Mouse (Mus musculus) G1E (cell line): ENCODE measurements around the gene Dock7. TPM values are rescaled to one million over a fixed set of nuclear protein-coding genes. Genes with fewer than 3 reads are reported as not detected.

Experiments used
- ATAC-seq: 2 replicates; pipeline ENCODE4 v1.8.0; 2016; ENCODE audit warnings: mild to moderate bottlenecking; ENCODE audit not compliant: insufficient number of reproducible peaks, poor library complexity, low FRiP score, severe bottlenecking; ENCODE audit errors: extremely low read depth
- DNase-seq: peaks from one replicate; pipeline ENCODE4 v3.0.0; 2012; ENCODE audit warnings: low spot score
- H3K27me3 ChIP-seq: 2 replicates; pipeline ENCODE4 v1.6.1; 2012; ENCODE audit warnings: mild to moderate bottlenecking, low read length, inconsistent platforms; ENCODE audit not compliant: insufficient read depth
- H3K36me3 ChIP-seq: replicated peaks from 2 replicates; pipeline ENCODE3; 2012; ENCODE audit warnings: mild to moderate bottlenecking, inconsistent platforms
- H3K4me1 ChIP-seq: 2 replicates; pipeline ENCODE4 v1.6.1; 2012; ENCODE audit warnings: low read depth, low read length, inconsistent platforms, mixed read lengths; ENCODE audit not compliant: insufficient read depth
- H3K4me3 ChIP-seq: 2 replicates; pipeline ENCODE4 v1.5.1; 2012; ENCODE audit warnings: low read depth, mild to moderate bottlenecking, inconsistent platforms, low read length, moderate library complexity, mixed read lengths
- H3K9me3 ChIP-seq: replicated peaks from 2 replicates; pipeline ENCODE4 v1.6.1; 2012; ENCODE audit warnings: inconsistent platforms
- CTCF ChIP-seq: IDR thresholded peaks from 2 replicates; pipeline ENCODE4 v1.5.1; 2012; ENCODE audit warnings: low read depth, low read length, inconsistent platforms, mixed read lengths
- GATA1 ChIP-seq: IDR thresholded peaks from 2 replicates; pipeline ENCODE4 v1.6.1; 2012; ENCODE audit warnings: borderline replicate concordance, low read length, inconsistent platforms, mixed read lengths
- GATA2 ChIP-seq: IDR thresholded peaks from 2 replicates; pipeline ENCODE4 v1.6.1; 2012; ENCODE audit warnings: low read depth, low read length, inconsistent platforms, borderline replicate concordance
- POLR2AphosphoS5 ChIP-seq: IDR thresholded peaks from 2 replicates; pipeline ENCODE4 v1.6.1; 2012; ENCODE audit warnings: low read depth, low read length, inconsistent platforms; ENCODE audit not compliant: insufficient replicate concordance
- TAL1 ChIP-seq: conservative IDR thresholded peaks from 2 replicates; pipeline ENCODE4 v1.6.1; 2012; ENCODE audit warnings: low read depth, low read length, inconsistent platforms, mixed read lengths
- polyA plus RNA-seq: library from polyadenylated mRNA; stranded (reverse); fragments of >175 nt; gene quantifications from 2 replicates; pipeline ENCODE4 v1.2.3, GENCODE M21; 2012
- total RNA-seq, 2 experiments: library from RNA; stranded (forward) in 1 of 2; stranded (reverse) in 1 of 2; fragments of 200-1000 nt in 1 of 2; fragments of >200 nt in 1 of 2; fragmentation: Nextera tagmentation in 1 of 2; gene quantifications; 2 replicates each; pipeline ENCODE4 v1.2.3; 2014 to 2017

Dock7 gene
- total and polyA plus RNA-seq, 3 experiments = 1.9 TPM; not detected in 2

DNA sequence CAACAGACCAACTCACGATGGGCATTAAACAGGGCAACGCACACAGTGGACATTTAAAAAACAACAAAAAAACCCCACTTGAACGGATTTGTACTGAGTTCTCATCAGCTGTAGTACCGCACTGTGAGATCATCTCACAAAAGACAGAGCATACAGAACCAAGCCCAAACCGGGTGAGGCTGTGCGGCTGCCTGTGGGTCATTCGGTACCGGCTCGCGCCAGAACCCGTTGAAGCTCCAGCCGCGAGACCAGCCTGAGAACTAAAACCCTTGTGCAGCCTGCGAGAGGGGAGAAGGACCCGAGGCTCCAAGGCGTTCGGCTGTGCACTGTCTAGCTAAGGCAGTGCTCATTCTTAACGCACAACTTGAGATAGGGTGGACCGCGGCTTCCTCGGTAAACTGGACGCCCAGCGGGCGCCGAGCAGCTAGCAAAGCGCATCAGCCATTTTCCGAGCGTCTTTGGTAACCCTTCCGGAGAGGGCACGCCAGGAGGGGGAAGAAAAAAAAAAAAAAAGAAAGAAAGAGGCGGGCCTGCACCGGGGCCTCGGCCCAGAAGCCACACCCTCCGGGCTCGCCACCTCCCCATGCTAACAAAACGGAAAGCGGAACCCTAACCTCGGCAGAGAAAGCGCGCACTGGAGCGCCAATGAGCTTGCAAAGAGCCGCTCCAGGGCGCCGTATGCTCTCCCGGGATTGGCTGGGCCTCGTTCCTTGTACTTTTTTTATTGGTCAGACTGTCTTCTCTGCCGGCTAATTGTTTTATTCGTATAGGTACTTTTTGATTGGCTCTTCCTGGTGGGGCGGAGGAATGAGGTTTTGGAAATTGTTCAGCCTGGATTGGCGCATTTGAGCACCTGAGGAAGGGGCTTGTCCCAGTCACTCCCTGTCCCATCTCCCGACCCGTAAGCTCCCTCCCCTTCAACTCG is 197.8 kb downstream of the Dock7 start:
- ATAC-seq (peak; percentile 87), DNase-seq (peak; percentile 92)
- TF ChIP-seq CTCF (no peak), POLR2AphosphoS5 (no peak), GATA1 (no peak), GATA2 (no peak), TAL1 (no peak)
- Histone ChIP-seq H3K27me3 (no peaks in the 10 kb centered on the region), H3K4me3 (peak overlapping the region; percentile 93), H3K4me1 (peaks cover 16% of the 10 kb centered on the region; the same call in 1 of the 2 replicates), H3K36me3 (peaks cover 4% of the 10 kb centered on the region), H3K9me3 (no peaks in the 10 kb centered on the region)

DNA sequence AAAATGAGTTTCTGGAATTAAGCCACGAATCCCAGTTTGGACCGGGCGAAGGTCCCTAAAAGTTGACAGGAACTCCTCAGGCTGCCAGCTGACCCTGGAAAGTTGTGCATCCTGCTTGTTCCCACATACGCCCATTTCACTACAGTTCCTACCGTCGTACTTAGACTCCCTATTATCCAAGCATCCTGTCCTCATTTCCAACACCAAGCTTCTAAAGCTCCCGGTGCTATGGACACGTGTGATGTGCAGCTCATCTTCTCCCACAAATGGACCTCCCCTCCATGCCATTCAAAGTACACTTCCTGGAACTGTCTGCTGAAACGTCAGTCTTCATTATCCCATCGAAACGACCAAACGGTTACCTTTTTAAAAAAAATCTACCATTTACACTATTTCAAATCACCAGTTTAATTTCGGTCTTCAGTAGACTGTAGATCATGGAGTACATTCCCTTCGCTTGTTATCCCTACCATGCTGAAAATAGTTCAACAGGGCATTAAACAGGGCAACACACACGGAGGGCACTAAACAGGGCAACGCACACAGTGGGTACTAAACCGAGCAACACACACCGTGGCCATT is 198.6 kb downstream of the Dock7 start:
- DNase-seq (peak; percentile 22), ATAC-seq (no peak)
- TF ChIP-seq POLR2AphosphoS5 (no peak), CTCF (no peak), TAL1 (no peak), GATA2 (no peak), GATA1 (no peak)
- Histone ChIP-seq H3K4me3 (peak overlapping the region; percentile 84), H3K4me1 (peaks cover 16% of the 10 kb centered on the region; the same call in 1 of the 2 replicates), H3K36me3 (peaks cover 3% of the 10 kb centered on the region), H3K9me3 (no peaks in the 10 kb centered on the region), H3K27me3 (no peaks in the 10 kb centered on the region)

DNA sequence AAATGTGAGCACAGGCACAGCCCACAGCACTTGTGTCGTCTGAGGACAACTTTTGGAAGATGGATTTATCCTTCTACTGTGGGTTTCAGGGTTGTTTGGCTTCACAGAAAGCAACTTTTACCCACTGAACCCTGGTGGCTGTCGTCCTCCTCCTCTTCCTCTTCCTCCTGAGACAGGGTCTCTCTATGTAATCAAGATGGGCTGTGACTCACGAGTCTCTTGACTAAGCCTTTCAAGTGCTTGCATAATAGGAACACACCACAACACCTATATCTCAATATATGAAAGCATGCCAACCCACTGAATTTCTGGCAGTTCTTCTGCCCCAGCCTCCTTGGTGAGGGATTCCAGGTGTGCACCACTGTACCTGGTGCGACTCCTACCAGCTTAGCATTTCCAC is 199.8 kb downstream of the Dock7 start:
- no peak overlapping the region for H3K4me3 ChIP-seq
- no peaks in the 10 kb centered on the region for H3K36me3 ChIP-seq
- no peaks in the 10 kb centered on the region for H3K27me3 ChIP-seq
- TF ChIP-seq GATA1 (no peak), GATA2 (no peak), CTCF (no peak), TAL1 (no peak), POLR2AphosphoS5 (no peak)
- H3K9me3 ChIP-seq = no peaks in the 10 kb centered on the region
- ATAC-seq (no peak), DNase-seq (no peak)
- H3K4me1 ChIP-seq = peaks cover 13% of the 10 kb centered on the region; the same call in 1 of the 2 replicates

DNA sequence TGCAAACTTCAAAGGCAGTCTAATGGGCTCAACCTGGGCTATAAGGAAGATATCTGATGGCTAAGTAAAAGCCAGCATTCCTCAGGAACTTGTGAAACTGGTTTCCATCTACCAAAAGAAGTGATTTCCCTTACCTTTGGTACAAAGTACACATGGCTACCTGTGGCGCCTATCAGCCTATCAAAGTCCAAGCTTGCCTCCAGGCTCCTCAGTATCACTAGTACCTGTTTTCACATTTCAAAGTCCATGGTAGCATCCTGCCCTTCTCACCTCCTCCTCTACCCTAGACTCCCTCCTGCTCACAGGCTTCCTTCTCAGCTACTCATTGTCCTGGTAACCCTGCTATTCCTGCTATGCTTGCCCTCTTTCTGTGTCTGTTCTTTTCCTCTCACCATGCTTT is 202.5 kb downstream of the Dock7 start:
- H3K27me3 ChIP-seq = no peaks in the 10 kb centered on the region
- ATAC-seq (no peak), DNase-seq (no peak)
- H3K4me1 ChIP-seq = peaks cover 13% of the 10 kb centered on the region; the same call in 1 of the 2 replicates
- TF ChIP-seq POLR2AphosphoS5 (no peak), CTCF (no peak), GATA2 (no peak), GATA1 (no peak), TAL1 (no peak)
- no peaks in the 10 kb centered on the region for H3K36me3 ChIP-seq
- no peak overlapping the region for H3K4me3 ChIP-seq
- H3K9me3 ChIP-seq = no peaks in the 10 kb centered on the region

DNA sequence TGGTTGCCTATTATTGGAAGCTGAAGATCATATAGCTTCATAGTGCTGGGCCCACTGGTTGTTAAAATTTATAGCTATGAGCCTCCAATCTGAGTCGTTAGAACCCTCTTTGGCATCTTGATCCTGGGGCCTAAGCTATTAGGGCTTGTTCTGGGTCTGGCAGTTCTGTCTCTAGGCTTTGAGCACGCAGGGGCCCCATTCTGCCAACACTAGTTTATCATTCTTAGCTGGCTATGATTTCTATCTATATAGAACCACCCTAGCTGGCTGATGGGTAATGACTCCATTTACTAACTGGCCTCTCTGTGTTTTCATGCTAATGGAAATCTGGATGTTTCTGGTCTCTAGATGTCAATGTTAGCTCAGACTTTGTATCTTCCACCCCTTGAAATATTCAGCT is 203.0 kb downstream of the Dock7 start:
- no peak for DNase-seq
- Histone ChIP-seq H3K27me3 (no peaks in the 10 kb centered on the region), H3K4me3 (no peak overlapping the region), H3K4me1 (peaks cover 13% of the 10 kb centered on the region; the same call in 1 of the 2 replicates), H3K9me3 (no peaks in the 10 kb centered on the region), H3K36me3 (no peaks in the 10 kb centered on the region)
- TF ChIP-seq CTCF (no peak), TAL1 (no peak), GATA2 (no peak), POLR2AphosphoS5 (no peak), GATA1 (no peak)
- ATAC-seq = no peak

DNA sequence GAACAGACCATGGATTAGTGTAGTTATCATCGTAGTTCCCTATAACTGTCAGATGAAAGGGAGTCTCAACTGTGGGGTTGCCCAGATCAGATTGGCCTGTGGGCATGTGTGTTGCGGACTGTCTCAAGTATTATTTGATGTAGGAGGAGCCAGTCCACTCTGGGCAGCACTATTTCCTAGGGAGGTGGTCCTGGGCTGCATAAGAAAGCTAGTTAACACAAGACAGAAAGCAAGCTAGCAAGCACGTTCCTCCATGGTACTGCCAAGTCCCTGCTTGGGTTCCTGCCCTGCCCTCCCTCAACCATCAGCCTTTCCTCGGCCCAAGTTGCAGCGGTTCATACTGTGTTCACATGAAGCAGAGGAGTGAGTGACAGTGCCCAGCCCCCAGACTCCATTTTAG is 210.5 kb downstream of the Dock7 start:
- no peak for ATAC-seq
- Histone ChIP-seq H3K27me3 (no peaks in the 10 kb centered on the region), H3K36me3 (no peaks in the 10 kb centered on the region), H3K9me3 (no peaks in the 10 kb centered on the region), H3K4me3 (no peak overlapping the region), H3K4me1 (no peaks in the 10 kb centered on the region)
- DNase-seq = no peak
- TF ChIP-seq CTCF (no peak), TAL1 (no peak), GATA2 (no peak)
